Mouse (Mus musculus) neural tube, embryonic 13.5 days (tissue): ENCODE measurements at regions not wholly inside any gene's neighbourhood (a gene's known extent, or its start where the extent isn't known, plus 50 kb on each side); places are given as distances from the start of the nearest gene placed in this dataset.

ENCODE experiments used
- ATAC-seq: fragments of 200-750 bp; cut with Nextera tagmentation; 2 replicates; pipeline ENCODE4 v1.8.0; 2017; ENCODE audit warnings: low read depth, mild to moderate bottlenecking, moderate TSS enrichment, moderate library complexity
- H3K27ac ChIP-seq: fragments of 300-500 bp; sonication (generic); replicated peaks from 2 replicates; pipeline ENCODE4 v1.5.1; 2015; ENCODE audit warnings: moderate library complexity, mild to moderate bottlenecking, inconsistent platforms
- H3K27me3 ChIP-seq: fragments of 300-500 bp; sonication (generic); 2 replicates; pipeline ENCODE4 v1.6.1; 2015; ENCODE audit warnings: mild to moderate bottlenecking, inconsistent platforms
- H3K36me3 ChIP-seq: fragments of 300-500 bp; sonication (generic); 2 replicates; pipeline ENCODE4 v1.6.1; 2015; ENCODE audit warnings: mild to moderate bottlenecking, inconsistent platforms
- H3K4me1 ChIP-seq: fragments of 300-500 bp; sonication (generic); replicated peaks from 2 replicates; pipeline ENCODE4 v1.6.1; 2015; ENCODE audit warnings: inconsistent platforms
- H3K4me2 ChIP-seq: fragments of 300-500 bp; sonication (generic); 2 replicates; pipeline ENCODE4 v1.6.1; 2015; ENCODE audit warnings: inconsistent platforms, mild to moderate bottlenecking, moderate library complexity
- H3K4me3 ChIP-seq: fragments of 300-500 bp; sonication (generic); 2 replicates; pipeline ENCODE4 v1.5.1; 2015; ENCODE audit warnings: mild to moderate bottlenecking, inconsistent platforms
- H3K9ac ChIP-seq: fragments of 300-500 bp; sonication (generic); 2 replicates; pipeline ENCODE4 v1.6.1; 2015; ENCODE audit warnings: moderate library complexity, mild to moderate bottlenecking, inconsistent platforms
- H3K9me3 ChIP-seq: fragments of 300-500 bp; sonication (generic); 2 replicates; pipeline ENCODE4 v1.6.1; 2016; ENCODE audit warnings: inconsistent platforms
- WGBS: fragments of 180-500 bp; shearing (Covaris S2); methylation state at CpG from one replicate; pipeline ENCODE4 v1.1.7; 2015; 5-methylcytosine and 5-hydroxymethylcytosine counted together

DNA sequence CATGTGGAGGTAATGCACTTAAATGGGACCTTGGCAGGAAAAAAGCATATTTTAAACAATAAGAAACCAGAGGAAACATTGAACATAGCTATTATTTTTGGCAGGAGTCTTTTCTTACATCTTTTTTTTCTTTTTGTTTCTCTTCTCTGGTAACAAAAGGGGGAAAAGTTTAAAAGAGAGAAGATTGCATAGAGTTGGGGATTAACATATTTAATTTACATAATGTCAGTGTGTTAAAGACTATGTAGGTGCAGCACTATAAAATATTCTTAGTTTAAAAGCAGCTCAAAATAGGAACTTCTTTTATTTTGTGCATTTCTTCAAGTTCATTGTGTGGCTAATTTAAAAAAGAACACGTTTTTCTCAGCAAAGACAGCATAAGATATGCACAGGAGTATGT, 1087.5 kb downstream of the Cdh11 start:
- Histone ChIP-seq H3K9ac (no peak overlapping the region), H3K4me1 (no peaks in the 10 kb centered on the region), H3K4me3 (no peak overlapping the region), H3K4me2 (no peak overlapping the region), H3K9me3 (no peaks in the 10 kb centered on the region), H3K27ac (no peak overlapping the region), H3K27me3 (no peaks in the 10 kb centered on the region), H3K36me3 (no peaks in the 10 kb centered on the region)
- ATAC-seq = no peak
- WGBS = 44% methylated on average over 1 of the region's 1 CpGs

DNA sequence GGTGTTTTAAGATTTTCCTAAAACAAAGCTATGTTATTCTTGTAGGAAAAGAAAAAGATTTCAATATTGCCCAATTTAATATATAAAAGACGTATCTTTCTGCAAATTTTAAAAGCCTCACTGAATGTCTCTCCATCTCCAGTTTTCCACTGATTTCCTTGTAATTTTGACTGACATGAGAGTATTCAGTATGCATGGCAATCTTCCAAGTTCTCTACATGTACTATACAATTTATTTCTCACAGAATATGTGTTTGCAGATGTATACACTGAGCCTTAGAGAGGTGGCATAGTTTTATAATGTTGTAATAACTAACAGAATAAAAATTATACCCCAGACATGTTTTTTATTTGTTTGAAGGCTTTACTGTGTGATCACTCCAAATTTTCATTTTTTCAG, 1094.5 kb downstream of the Cdh11 start:
- Histone ChIP-seq H3K27me3 (no peaks in the 10 kb centered on the region), H3K4me3 (no peak overlapping the region), H3K36me3 (no peaks in the 10 kb centered on the region), H3K9ac (no peak overlapping the region), H3K27ac (no peak overlapping the region), H3K4me2 (no peak overlapping the region), H3K9me3 (no peaks in the 10 kb centered on the region), H3K4me1 (no peaks in the 10 kb centered on the region)
- ATAC-seq = no peak
- WGBS = 91% methylated on average over 1 of the region's 1 CpGs

DNA sequence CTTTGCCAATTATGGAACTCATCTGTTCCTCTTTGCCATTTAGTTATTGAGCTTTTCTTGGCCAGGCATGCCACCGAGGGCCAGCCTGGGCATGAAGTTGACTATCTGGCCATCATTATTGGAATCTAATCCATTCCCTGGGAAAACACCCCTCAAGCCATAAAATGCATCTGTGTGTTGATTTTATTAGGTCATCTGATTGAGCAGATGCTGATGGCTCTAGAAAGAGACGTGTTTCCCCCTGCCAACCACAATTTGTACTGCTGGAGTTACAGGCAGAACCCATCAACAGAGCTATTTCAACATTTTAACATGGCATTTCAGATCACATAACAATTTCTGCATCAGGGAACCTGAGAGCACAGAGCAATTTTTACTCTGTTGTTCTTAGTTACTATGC, 1116.5 kb downstream of the Cdh11 start:
- H3K36me3 ChIP-seq = no peaks in the 10 kb centered on the region
- no peaks in the 10 kb centered on the region for H3K4me1 ChIP-seq
- no peaks in the 10 kb centered on the region for H3K9me3 ChIP-seq
- no peak overlapping the region for H3K4me2 ChIP-seq
- H3K27ac ChIP-seq = no peak overlapping the region
- H3K9ac ChIP-seq = no peak overlapping the region
- 44% methylated on average over 2 of the region's 2 CpGs for WGBS
- no peaks in the 10 kb centered on the region for H3K27me3 ChIP-seq
- no peak for ATAC-seq
- no peak overlapping the region for H3K4me3 ChIP-seq

DNA sequence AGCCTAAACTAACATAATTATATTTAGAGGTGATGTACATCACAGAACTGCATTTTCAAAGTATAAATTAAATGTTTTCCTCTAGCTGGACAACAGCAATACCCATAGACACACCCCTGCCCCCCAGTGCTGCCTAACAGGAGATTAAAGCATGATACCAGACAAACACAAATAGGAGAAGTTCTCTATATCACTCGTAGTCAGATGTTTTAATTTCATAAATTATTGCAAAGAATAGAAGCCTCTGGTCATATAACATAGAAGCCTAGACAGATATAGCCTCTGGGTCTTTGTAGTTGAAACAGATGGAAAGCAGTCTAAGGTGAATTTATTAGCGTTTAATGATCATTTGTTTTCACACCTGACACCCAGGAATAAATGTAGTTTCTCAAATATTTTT, 1122.6 kb downstream of the Cdh11 start:
- WGBS = 50% methylated on average over 2 of the region's 2 CpGs
- no peak for ATAC-seq
- no peak overlapping the region for H3K4me2 ChIP-seq
- no peak overlapping the region for H3K9ac ChIP-seq
- H3K9me3 ChIP-seq = no peaks in the 10 kb centered on the region
- H3K4me1 ChIP-seq = 0 out of 2 replicates have a peak, but pooled peaks cover 7% of the 10 kb centered on the region
- no peak overlapping the region for H3K4me3 ChIP-seq
- no peak overlapping the region for H3K27ac ChIP-seq
- no peaks in the 10 kb centered on the region for H3K27me3 ChIP-seq
- no peaks in the 10 kb centered on the region for H3K36me3 ChIP-seq

DNA sequence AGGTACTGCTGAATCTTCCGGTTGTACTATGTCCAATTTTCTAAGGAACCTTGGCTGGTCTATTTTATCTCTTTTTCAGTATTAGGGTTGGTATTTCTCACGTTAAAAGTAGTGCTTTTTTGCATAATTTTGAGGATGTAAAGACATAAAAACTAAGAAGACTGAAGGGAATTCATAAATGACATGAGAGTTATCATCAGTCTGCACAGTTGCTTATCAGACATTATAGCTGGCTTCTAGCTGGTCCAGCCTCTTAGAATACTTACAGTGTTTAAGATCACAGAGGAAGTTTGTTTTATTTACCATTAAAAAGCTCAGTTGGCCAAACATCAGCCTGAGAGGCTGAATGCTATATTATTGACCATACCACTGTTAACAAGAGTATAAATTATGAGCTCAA, 1130.2 kb downstream of the Cdh11 start:
- Histone ChIP-seq H3K36me3 (no peaks in the 10 kb centered on the region), H3K4me1 (0 out of 2 replicates have a peak, but pooled peaks cover 7% of the 10 kb centered on the region), H3K27me3 (no peaks in the 10 kb centered on the region), H3K9ac (no peak overlapping the region), H3K4me3 (no peak overlapping the region), H3K27ac (no peak overlapping the region), H3K4me2 (no peak overlapping the region), H3K9me3 (no peaks in the 10 kb centered on the region)
- ATAC-seq = no peak
- 68% methylated on average over 2 of the region's 2 CpGs for WGBS

DNA sequence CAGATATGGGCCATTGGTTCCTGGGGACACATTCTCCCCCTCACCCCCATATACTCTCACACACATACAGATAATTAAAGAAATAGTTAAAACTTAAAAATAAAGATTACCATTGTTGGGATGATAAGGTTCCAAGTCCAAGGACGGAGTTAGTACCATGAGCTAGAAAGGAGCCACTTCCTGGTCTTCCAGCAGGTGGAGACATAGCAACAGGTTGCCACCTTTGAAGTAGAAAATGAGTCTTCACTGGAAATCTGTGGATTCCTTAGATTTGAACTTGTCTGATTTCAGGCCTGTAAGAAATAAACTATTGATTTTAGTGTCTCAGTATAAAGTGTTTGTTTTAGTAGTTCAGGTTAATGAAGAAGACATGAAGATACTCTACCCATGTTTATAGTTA, 1156.6 kb downstream of the Cdh11 start:
- no peak overlapping the region for H3K9ac ChIP-seq
- 40% methylated on average over 1 of the region's 1 CpGs for WGBS
- H3K27ac ChIP-seq = no peak overlapping the region
- H3K4me3 ChIP-seq = no peak overlapping the region
- H3K36me3 ChIP-seq = no peaks in the 10 kb centered on the region
- H3K4me1 ChIP-seq = no peaks in the 10 kb centered on the region
- ATAC-seq = no peak
- no peaks in the 10 kb centered on the region for H3K27me3 ChIP-seq
- H3K9me3 ChIP-seq = no peaks in the 10 kb centered on the region
- H3K4me2 ChIP-seq = no peak overlapping the region

DNA sequence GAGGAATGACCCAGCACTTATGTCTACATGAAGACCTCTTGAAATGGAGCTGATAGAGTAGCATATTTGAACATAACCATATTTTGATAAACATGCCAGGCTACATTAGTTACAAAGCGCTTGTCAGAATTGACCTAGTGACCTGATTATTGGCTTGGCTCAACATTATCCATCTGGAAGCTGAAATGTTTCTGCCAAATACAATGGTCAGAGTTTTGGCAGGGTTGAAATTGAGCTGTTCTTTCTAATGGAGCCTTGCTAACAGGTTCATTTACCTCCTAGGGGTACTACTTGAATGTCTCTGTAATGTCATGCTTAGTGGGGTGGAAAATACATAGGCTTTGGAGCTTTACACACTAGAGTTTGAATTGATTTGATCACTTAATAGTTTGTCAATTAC, 1163.5 kb downstream of the Cdh11 start:
- H3K9me3 ChIP-seq = no peaks in the 10 kb centered on the region
- H3K27me3 ChIP-seq = no peaks in the 10 kb centered on the region
- H3K27ac ChIP-seq = no peak overlapping the region
- H3K4me1 ChIP-seq = no peaks in the 10 kb centered on the region
- H3K4me2 ChIP-seq = no peak overlapping the region
- no peak overlapping the region for H3K9ac ChIP-seq
- no peak overlapping the region for H3K4me3 ChIP-seq
- ATAC-seq = no peak
- H3K36me3 ChIP-seq = no peaks in the 10 kb centered on the region
- 85% methylated on average over 1 of the region's 1 CpGs for WGBS

DNA sequence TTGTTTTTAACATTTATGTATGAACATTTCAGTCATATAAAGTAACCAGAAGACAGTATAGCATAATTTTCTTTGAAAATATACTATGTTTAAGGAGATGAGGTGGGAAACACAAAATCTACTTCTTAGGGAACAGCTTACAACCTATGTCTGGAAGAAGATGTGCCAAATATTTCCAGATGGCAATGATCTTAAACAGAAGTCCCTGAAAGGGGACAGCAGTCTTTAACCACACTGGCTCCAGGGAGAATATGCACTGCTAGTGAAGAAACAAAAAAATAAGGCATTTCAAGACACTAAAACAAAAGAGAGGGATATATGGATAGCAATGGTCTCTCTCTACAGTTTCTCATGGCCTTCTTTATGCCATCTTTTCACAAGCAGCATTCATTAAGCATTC, 1194.3 kb downstream of the Cdh11 start:
- H3K27ac ChIP-seq = no peak overlapping the region
- no peak overlapping the region for H3K4me3 ChIP-seq
- H3K9me3 ChIP-seq = no peaks in the 10 kb centered on the region
- no peaks in the 10 kb centered on the region for H3K4me1 ChIP-seq
- no peak overlapping the region for H3K4me2 ChIP-seq
- no peak overlapping the region for H3K9ac ChIP-seq
- no peaks in the 10 kb centered on the region for H3K36me3 ChIP-seq
- no peaks in the 10 kb centered on the region for H3K27me3 ChIP-seq
- ATAC-seq = no peak

DNA sequence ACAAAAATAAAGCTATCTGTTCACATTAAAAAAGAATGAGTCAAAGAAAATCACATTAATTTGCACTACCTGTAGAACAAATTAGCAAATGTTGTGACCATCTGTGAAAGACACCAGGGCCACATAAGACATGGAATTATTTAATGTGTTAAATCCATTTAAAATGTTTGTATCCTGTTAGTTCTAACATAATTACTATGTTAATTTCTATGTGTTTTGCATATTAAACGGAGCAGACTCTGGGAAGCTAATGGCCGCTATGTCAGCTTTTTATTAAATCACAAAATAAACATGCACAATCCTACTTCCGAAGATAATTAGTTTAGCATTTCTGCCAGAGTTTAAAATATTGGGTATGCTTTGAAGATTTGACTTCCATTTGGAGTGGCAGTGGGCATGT, 1194.8 kb downstream of the Cdh11 start:
- H3K36me3 ChIP-seq = no peaks in the 10 kb centered on the region
- H3K27ac ChIP-seq = no peak overlapping the region
- no peaks in the 10 kb centered on the region for H3K9me3 ChIP-seq
- ATAC-seq = no peak
- no peaks in the 10 kb centered on the region for H3K4me1 ChIP-seq
- 60% methylated on average over 3 of the region's 3 CpGs for WGBS
- no peak overlapping the region for H3K4me2 ChIP-seq
- no peak overlapping the region for H3K9ac ChIP-seq
- H3K4me3 ChIP-seq = no peak overlapping the region
- H3K27me3 ChIP-seq = no peaks in the 10 kb centered on the region

DNA sequence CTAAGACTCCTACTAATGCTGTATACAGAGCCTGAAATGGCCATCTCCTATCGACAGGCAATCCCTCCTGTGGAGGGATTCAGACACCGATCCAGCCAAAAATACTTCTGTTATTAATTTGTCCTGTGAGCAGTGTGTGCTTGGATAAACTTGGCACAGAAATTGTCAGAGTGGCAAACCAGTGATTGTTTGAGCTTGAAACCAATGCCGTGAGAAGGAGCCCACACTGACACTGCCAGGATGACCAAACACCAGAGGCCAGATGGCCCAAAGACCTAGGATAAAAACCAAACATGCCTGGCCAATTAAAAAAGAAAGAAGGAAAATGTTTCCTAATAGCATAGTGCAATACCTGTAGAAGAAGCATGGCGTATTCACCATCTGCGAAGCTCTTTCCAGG, 1221.0 kb downstream of the Cdh11 start:
- Histone ChIP-seq H3K9me3 (no peaks in the 10 kb centered on the region), H3K27me3 (no peaks in the 10 kb centered on the region), H3K4me1 (0 out of 2 replicates have a peak, but pooled peaks cover 4% of the 10 kb centered on the region), H3K4me2 (no peak overlapping the region), H3K27ac (no peak overlapping the region), H3K4me3 (no peak overlapping the region), H3K9ac (no peak overlapping the region), H3K36me3 (no peaks in the 10 kb centered on the region)
- WGBS = 89% methylated on average over 5 of the region's 5 CpGs
- no peak for ATAC-seq

DNA sequence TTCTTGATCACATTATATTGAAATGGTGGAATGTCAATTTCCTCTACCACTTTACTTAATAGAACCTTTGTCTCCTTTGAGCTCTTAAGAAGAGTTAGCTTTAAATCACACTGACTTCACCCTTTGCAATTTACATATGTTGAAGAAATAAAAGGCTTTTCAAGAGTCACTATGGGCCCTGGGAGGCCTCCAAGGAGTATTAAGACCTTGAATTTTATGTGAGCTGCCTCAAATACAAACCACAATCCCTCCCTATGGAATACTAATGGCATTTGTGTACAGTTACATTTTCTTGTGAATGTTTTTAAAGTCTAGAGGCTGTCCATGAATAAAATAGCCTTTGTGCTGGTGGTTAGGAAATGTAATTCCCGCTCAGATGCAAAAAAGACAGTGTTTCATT, 1262.7 kb downstream of the Cdh11 start:
- Histone ChIP-seq H3K9me3 (no peaks in the 10 kb centered on the region), H3K4me2 (no peak overlapping the region), H3K27ac (no peak overlapping the region), H3K4me1 (peaks cover 10% of the 10 kb centered on the region), H3K9ac (no peak overlapping the region), H3K4me3 (no peak overlapping the region), H3K36me3 (no peaks in the 10 kb centered on the region), H3K27me3 (no peaks in the 10 kb centered on the region)
- peak; percentile 36; the same call in 1 of the 2 replicates for ATAC-seq
- WGBS = 34% methylated on average over 1 of the region's 1 CpGs

DNA sequence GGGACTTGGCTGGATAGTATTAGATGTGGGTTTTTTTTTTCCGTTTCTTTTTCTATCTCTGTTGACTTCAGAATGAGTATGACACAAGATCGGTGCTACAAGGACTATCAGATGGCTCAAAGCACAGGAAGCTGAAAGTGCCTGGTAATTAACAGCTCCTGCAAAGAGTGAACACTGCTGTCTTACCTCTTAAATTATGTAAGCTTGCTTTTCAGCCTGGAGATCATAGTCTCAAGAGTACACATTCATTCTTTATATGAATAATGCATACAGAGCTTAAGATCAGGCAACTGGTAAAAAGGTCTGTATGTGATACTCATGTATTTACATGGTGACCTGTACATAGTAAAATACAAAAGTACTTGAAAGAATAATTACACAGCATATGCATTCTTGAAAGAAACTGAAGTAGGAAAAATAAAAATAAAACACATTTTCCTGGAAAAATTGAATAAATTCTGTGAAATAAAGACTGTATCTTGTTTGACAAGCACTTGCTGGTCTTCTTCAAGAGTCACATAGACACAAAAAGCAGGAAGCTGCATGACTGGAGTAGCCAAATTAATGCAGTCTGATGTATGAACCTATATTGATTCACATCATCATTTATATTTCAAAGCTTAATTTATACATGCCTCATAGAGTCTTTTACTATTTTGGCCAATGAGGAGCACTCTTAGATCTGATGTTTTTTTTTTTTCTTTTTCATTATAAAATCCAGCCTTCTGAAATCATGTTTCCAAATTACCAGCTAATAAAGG, 1306.7 kb downstream of the Cdh11 start:
- ATAC-seq = no peak
- WGBS = 69% methylated on average over 2 of the region's 2 CpGs
- Histone ChIP-seq H3K4me2 (no peak overlapping the region), H3K36me3 (no peaks in the 10 kb centered on the region), H3K27me3 (no peaks in the 10 kb centered on the region), H3K4me3 (no peak overlapping the region), H3K9me3 (no peaks in the 10 kb centered on the region), H3K4me1 (no peaks in the 10 kb centered on the region), H3K27ac (no peak overlapping the region), H3K9ac (no peak overlapping the region)

DNA sequence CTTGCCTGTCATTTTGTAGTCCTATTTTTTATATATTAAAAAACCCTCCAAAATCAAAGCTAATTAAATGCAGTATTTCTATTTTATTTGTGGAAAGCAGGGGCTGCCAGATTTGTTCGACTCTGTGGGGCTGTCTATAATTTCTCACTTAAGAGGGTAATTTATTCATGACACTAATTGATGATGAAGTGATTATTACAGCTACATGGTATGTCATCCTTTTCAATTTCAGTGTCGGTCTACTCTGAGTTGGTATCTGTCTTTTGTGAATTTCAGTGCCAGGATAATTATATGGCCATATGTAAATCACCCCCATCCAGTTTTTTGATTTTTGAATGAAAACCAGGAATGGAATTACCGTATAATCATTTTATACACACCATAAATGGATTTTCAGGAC, 1319.1 kb downstream of the Cdh11 start:
- Histone ChIP-seq H3K36me3 (no peaks in the 10 kb centered on the region), H3K4me2 (no peak overlapping the region), H3K9me3 (no peaks in the 10 kb centered on the region), H3K4me1 (no peaks in the 10 kb centered on the region), H3K27ac (no peak overlapping the region), H3K9ac (no peak overlapping the region), H3K27me3 (no peaks in the 10 kb centered on the region), H3K4me3 (no peak overlapping the region)
- ATAC-seq = no peak
- 51% methylated on average over 3 of the region's 3 CpGs for WGBS
